Mouse (Mus musculus) MEL (cell line): ENCODE data around the gene Vamp2. TPM values are rescaled to one million over a fixed set of nuclear protein-coding genes. Genes with fewer than 3 reads are reported as not detected.

Source experiments
- DNase-seq: peaks from one replicate; pipeline ENCODE4 v3.0.0; 2011; ENCODE audit warnings: low read depth, low spot score
- H3K27ac ChIP-seq: 2 replicates; pipeline ENCODE4 v1.5.1; 2012; ENCODE audit warnings: low read depth, mild to moderate bottlenecking, control low read depth, low read length, moderate library complexity; ENCODE audit not compliant: control insufficient read depth
- H3K27me3 ChIP-seq, 2 experiments: fragments of 150-350 bp in 1 of 2; sonication (generic) in 1 of 2; 2 replicates each; pipeline ENCODE4 v1.6.1; 2012; ENCODE audit warnings: low read length in 2 of 2, mild to moderate bottlenecking in 2 of 2, improper control_type of control experiment in 1 of 2, moderate library complexity in 1 of 2; ENCODE audit not compliant: insufficient read depth in 2 of 2, control insufficient read depth in 1 of 2
- H3K36me3 ChIP-seq, 2 experiments: 2 replicates each; pipeline ENCODE4 v1.6.1; 2012 to 2014; ENCODE audit warnings: low read length in 2 of 2, improper control_type of control experiment in 1 of 2, inconsistent platforms in 1 of 2, mild to moderate bottlenecking in 1 of 2; ENCODE audit not compliant: insufficient read depth in 2 of 2, control insufficient read depth in 1 of 2
- H3K4me1 ChIP-seq, 2 experiments: fragments of 150-350 bp in 1 of 2; sonication (generic) in 1 of 2; 2 replicates each; pipeline ENCODE4 v1.6.1; 2012; ENCODE audit warnings: low read length in 2 of 2, improper control_type of control experiment in 1 of 2, mild to moderate bottlenecking in 1 of 2; ENCODE audit not compliant: insufficient read depth in 2 of 2, control insufficient read depth in 1 of 2
- H3K4me3 ChIP-seq, 2 experiments: fragments of 150-350 bp in 1 of 2; sonication (generic) in 1 of 2; 2 replicates each; pipeline ENCODE4 v1.5.1; 2012; ENCODE audit warnings: low read depth in 2 of 2, low read length in 2 of 2, mild to moderate bottlenecking in 2 of 2, moderate library complexity in 2 of 2, control low read depth in 1 of 2, improper control_type of control experiment in 1 of 2; ENCODE audit not compliant: control insufficient read depth in 1 of 2, insufficient read depth in 1 of 2
- H3K79me2 ChIP-seq: 2 replicates; pipeline ENCODE4 v1.6.1; 2012; ENCODE audit warnings: mild to moderate bottlenecking, low read length, moderate library complexity; ENCODE audit not compliant: control insufficient read depth, poor library complexity, insufficient read depth
- H3K9ac ChIP-seq: 2 replicates; pipeline ENCODE4 v1.6.1; 2012; ENCODE audit warnings: low read depth, mild to moderate bottlenecking, control low read depth, low read length, moderate library complexity; ENCODE audit not compliant: control insufficient read depth, poor library complexity, severe bottlenecking
- H3K9me3 ChIP-seq: fragments of 150-350 bp; sonication (generic); replicated peaks from 2 replicates; pipeline ENCODE4 v1.6.1; 2012; ENCODE audit warnings: mild to moderate bottlenecking, low read length, improper control_type of control experiment, moderate library complexity; ENCODE audit not compliant: insufficient read depth
- BHLHE40 ChIP-seq: IDR thresholded peaks from 2 replicates; pipeline ENCODE4 v1.6.1; 2012; ENCODE audit warnings: low read depth, mild to moderate bottlenecking, inconsistent platforms, low read length, improper control_type of control experiment, borderline replicate concordance
- CHD1 ChIP-seq: IDR thresholded peaks from 2 replicates; pipeline ENCODE4 v1.6.1; 2012; ENCODE audit warnings: low read depth, mild to moderate bottlenecking, inconsistent platforms, low read length, improper control_type of control experiment
- CTCF ChIP-seq, 3 experiments: IDR thresholded peaks in 2 of 3; conservative IDR thresholded peaks in 1 of 3; 2 replicates each; pipeline ENCODE4 v1.5.1; 2011 to 2012; ENCODE audit warnings: low read length in 3 of 3, low read depth in 2 of 3, mild to moderate bottlenecking in 2 of 3, improper control_type of control experiment in 1 of 3, inconsistent platforms in 1 of 3, mixed read lengths in 1 of 3, moderate library complexity in 1 of 3; ENCODE audit not compliant: control insufficient read depth in 1 of 3, insufficient read depth in 1 of 3, poor library complexity in 1 of 3, severe bottlenecking in 1 of 3
- E2F4 ChIP-seq: IDR thresholded peaks from 2 replicates; pipeline ENCODE4 v1.6.1; 2011; ENCODE audit warnings: low read depth, low read length, improper control_type of control experiment, borderline replicate concordance
- EP300 ChIP-seq, 2 experiments: IDR thresholded peaks; 2 replicates each; pipeline ENCODE4 v1.6.1; 2011; ENCODE audit warnings: improper control_type of control experiment in 2 of 2, low read length in 2 of 2, low read depth in 1 of 2, mild to moderate bottlenecking in 1 of 2
- ETS1 ChIP-seq: IDR thresholded peaks from 2 replicates; pipeline ENCODE4 v1.6.1; 2012; ENCODE audit warnings: low read depth, mild to moderate bottlenecking, inconsistent platforms, low read length, improper control_type of control experiment, moderate library complexity
- HCFC1 ChIP-seq: IDR thresholded peaks from 2 replicates; pipeline ENCODE4 v1.6.1; 2012; ENCODE audit warnings: low read depth, mild to moderate bottlenecking, inconsistent platforms, low read length, improper control_type of control experiment, moderate library complexity
- JUND ChIP-seq: IDR thresholded peaks from 2 replicates; pipeline ENCODE4 v1.6.1; 2011; ENCODE audit warnings: low read depth, mild to moderate bottlenecking, improper control_type of control experiment, low read length
- MAX ChIP-seq: IDR thresholded peaks from 2 replicates; pipeline ENCODE4 v1.6.1; 2011; ENCODE audit warnings: low read length, improper control_type of control experiment
- MAZ ChIP-seq: IDR thresholded peaks from 2 replicates; pipeline ENCODE4 v1.6.1; 2012; ENCODE audit warnings: low read depth, mild to moderate bottlenecking, inconsistent platforms, low read length, improper control_type of control experiment
- MEF2A ChIP-seq: IDR thresholded peaks from 2 replicates; pipeline ENCODE4 v1.6.1; 2014; ENCODE audit warnings: low read depth, mild to moderate bottlenecking, inconsistent platforms, low read length, improper control_type of control experiment; ENCODE audit not compliant: poor library complexity, insufficient replicate concordance, severe bottlenecking; ENCODE audit errors: extremely low read depth
- MXI1 ChIP-seq: IDR thresholded peaks from 2 replicates; pipeline ENCODE4 v1.6.1; 2011; ENCODE audit warnings: mild to moderate bottlenecking, low read depth, low read length, improper control_type of control experiment
- MYC ChIP-seq: IDR thresholded peaks from 2 replicates; pipeline ENCODE4 v1.6.1; 2011; ENCODE audit warnings: low read depth, mild to moderate bottlenecking, low read length, improper control_type of control experiment, moderate library complexity
- NRF1 ChIP-seq: IDR thresholded peaks from 2 replicates; pipeline ENCODE4 v1.6.1; 2014; ENCODE audit warnings: low read depth, mild to moderate bottlenecking, inconsistent platforms, low read length, improper control_type of control experiment, moderate library complexity; ENCODE audit not compliant: poor library complexity, insufficient read depth, severe bottlenecking
- POLR2A ChIP-seq, 2 experiments: IDR thresholded peaks; 2 replicates each; pipeline ENCODE4 v1.6.1; 2011 to 2012; ENCODE audit warnings: low read length in 2 of 2, mild to moderate bottlenecking in 2 of 2, control low read depth in 1 of 2, improper control_type of control experiment in 1 of 2, low read depth in 1 of 2, moderate library complexity in 1 of 2; ENCODE audit not compliant: control insufficient read depth in 1 of 2, insufficient read depth in 1 of 2, poor library complexity in 1 of 2
- POLR2AphosphoS2 ChIP-seq: IDR thresholded peaks from 2 replicates; pipeline ENCODE4 v1.6.1; 2011; ENCODE audit warnings: low read length, improper control_type of control experiment
- POLR2AphosphoS5 ChIP-seq: IDR thresholded peaks from 2 replicates; pipeline ENCODE4 v1.6.1; 2012; ENCODE audit warnings: low read depth, borderline replicate concordance, mild to moderate bottlenecking, inconsistent platforms, low read length, moderate library complexity, mixed read lengths
- RCOR1 ChIP-seq: IDR thresholded peaks from 2 replicates; pipeline ENCODE4 v1.6.1; 2012; ENCODE audit warnings: low read depth, mild to moderate bottlenecking, inconsistent platforms, low read length, improper control_type of control experiment
- SIN3A ChIP-seq: IDR thresholded peaks from 2 replicates; pipeline ENCODE4 v1.6.1; 2012; ENCODE audit warnings: low read length, improper control_type of control experiment, inconsistent platforms
- TAL1 ChIP-seq: IDR thresholded peaks from 2 replicates; pipeline ENCODE4 v1.6.1; 2012; ENCODE audit warnings: mild to moderate bottlenecking, inconsistent platforms, low read length, moderate library complexity, mixed read lengths
- TBP ChIP-seq: IDR thresholded peaks from 2 replicates; pipeline ENCODE4 v1.8.0; 2011; ENCODE audit warnings: low read depth, low read length, improper control_type of control experiment
- TCF12 ChIP-seq: IDR thresholded peaks from 2 replicates; pipeline ENCODE4 v1.6.1; 2014; ENCODE audit warnings: low read depth, mild to moderate bottlenecking, inconsistent platforms, low read length, improper control_type of control experiment, moderate library complexity
- UBTF ChIP-seq: IDR thresholded peaks from 2 replicates; pipeline ENCODE4 v1.6.1; 2012; ENCODE audit warnings: low read depth, mild to moderate bottlenecking, inconsistent platforms, low read length, improper control_type of control experiment, moderate library complexity, borderline replicate concordance; ENCODE audit not compliant: insufficient read depth
- USF1 ChIP-seq: IDR thresholded peaks from 2 replicates; pipeline ENCODE4 v1.6.1; 2014; ENCODE audit warnings: low read depth, mild to moderate bottlenecking, inconsistent platforms, low read length, improper control_type of control experiment, moderate library complexity
- polyA plus RNA-seq, 2 experiments: library from polyadenylated mRNA; stranded (reverse) in 1 of 2; unstranded in 1 of 2; fragments of >175 nt in 1 of 2; fragments of >200 nt in 1 of 2; gene quantifications; 2 replicates each; pipeline versions ENCODE4 v1.2.1 to v1.2.4; 2012; ENCODE audit warnings: low replicate concordance in 2 of 2, low read depth in 1 of 2; ENCODE audit not compliant: insufficient read length in 2 of 2, insufficient read depth in 1 of 2, missing spikeins in 1 of 2
- total RNA-seq: library from RNA; depleted of rRNA; stranded (reverse); fragments of 300-350 nt; gene quantifications from 2 replicates; pipeline ENCODE4 v1.2.3, GENCODE M21; 2012

Vamp2 gene
- total and polyA plus RNA-seq, 3 experiments = 3.3 to 28.9 TPM; not detected in 1

DNA sequence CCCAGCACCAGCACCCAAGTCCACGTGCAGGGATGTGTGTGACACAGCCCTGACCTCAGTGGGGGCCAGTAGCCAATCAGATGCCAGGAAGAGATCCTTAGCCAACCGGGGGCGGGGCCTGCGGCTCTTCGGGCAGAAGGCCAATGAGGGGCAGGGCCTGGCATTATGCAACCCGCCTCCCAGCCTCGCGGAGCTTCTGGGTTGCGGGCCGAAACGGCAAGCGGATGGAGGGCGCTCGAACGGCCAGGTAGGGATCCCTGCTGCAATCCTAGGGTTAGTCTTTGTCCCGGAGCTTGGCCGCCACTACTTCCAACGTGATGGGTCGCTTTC is 10.4 kb downstream of the Vamp2 start:
- peak overlapping the region; percentile 68 for H3K9ac ChIP-seq
- peak; percentile 98 for DNase-seq
- H3K36me3 ChIP-seq = peaks cover 0 to 13% of the 10 kb centered on the region in 2 experiments; a peak in 2 of 4 replicates
- peaks cover 17% of the 10 kb centered on the region for H3K79me2 ChIP-seq
- H3K4me3 ChIP-seq = peak overlapping the region; percentile 63 to 86
- H3K9me3 ChIP-seq = no peaks in the 10 kb centered on the region
- peak overlapping the region; percentile 70 for H3K27ac ChIP-seq
- TF ChIP-seq MAZ (0 out of 2 replicates have a peak, but pooled peaks have one; percentile 51), UBTF (0 out of 2 replicates have a peak, but pooled peaks have one; percentile 29), MYC (peak; percentile 92), POLR2AphosphoS2 (no peak; the same call in 1 of the 2 replicates), MAX (peak; percentile 97), CTCF (IDR thresholded peaks at IDR 0.05 in 2 of 3, conservative IDR thresholded peaks at IDR 0.05 in 1 of 3; ENCODE audit: control insufficient read depth in 1 of 3, insufficient read depth in 1 of 3, low read depth in 2 of 3, low read length in 3 of 3, poor library complexity in 1 of 3, severe bottlenecking in 1 of 3) (peak in 1 of 3 experiments; percentile 19; a peak in 1 of 6 replicates), ETS1 (peak; percentile 82), POLR2A (IDR thresholded peaks at IDR 0.05; ENCODE audit: control insufficient read depth in 1 of 2, insufficient read depth in 1 of 2, low read depth in 1 of 2, low read length in 2 of 2, poor library complexity in 1 of 2) (peak in 1 of 2 experiments; percentile 46; a peak in 1 of 4 replicates), HCFC1 (peak; percentile 46), NRF1 (peak; percentile 24; the same call in 1 of the 2 replicates), SIN3A (peak; percentile 97), TBP (no peak; the same call in 1 of the 2 replicates), JUND (no peak), BHLHE40 (peak; percentile 87), E2F4 (no peak), MXI1 (peak; percentile 99), TCF12 (0 out of 2 replicates have a peak, but pooled peaks have one; percentile 18), MEF2A (no peak), USF1 (peak; percentile 75)
- no peaks in the 10 kb centered on the region for H3K27me3 ChIP-seq
- H3K4me1 ChIP-seq = peaks cover 17 to 21% of the 10 kb centered on the region in 2 experiments

DNA sequence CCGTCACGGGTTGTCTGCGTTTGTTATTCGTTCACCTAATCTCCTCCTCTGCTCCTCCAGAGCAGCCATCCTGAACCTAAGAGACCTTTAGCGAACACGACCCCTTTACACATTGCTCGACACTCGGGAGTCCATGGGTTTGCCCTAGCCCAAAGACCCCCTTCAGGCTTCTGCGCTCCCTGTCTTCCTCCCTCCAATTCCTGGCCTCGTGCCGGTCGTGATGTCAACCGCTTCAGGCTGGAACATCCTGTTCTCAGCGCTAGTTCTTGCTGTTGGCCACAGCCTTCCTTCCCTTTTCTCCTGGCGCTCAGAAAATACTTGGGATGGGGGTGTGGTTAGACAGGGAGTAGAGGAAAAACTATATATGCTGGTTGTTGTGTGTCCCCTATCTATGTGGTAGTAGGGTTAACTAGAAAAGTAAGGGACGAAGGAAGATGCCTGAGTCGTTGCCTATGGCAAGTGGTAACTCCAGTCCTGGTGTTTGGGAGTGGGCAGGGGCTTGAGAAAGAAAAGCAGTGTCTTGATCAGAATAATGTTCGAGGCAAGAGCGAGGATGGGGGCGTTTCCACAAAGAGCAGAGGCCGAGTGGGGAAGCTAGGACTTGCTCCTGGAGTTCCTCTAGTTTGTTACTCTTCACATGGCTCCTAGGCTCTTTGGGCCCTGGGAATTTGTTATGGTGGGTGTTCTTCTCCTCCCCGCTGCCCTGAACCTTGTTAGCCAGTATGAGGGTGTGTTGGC is 11.1 kb downstream of the Vamp2 start:
- Histone ChIP-seq H3K79me2 (peaks cover 17% of the 10 kb centered on the region), H3K27me3 (no peaks in the 10 kb centered on the region), H3K4me1 (peaks cover 17 to 21% of the 10 kb centered on the region in 2 experiments), H3K9ac (peak overlapping the region; percentile 68), H3K9me3 (no peaks in the 10 kb centered on the region), H3K27ac (peak overlapping the region; percentile 70), H3K36me3 (peaks cover 0 to 12% of the 10 kb centered on the region in 2 experiments; a peak in 2 of 4 replicates), H3K4me3 (peak overlapping the region; percentile 63 to 86)
- no peak for DNase-seq
- TF ChIP-seq USF1 (0 out of 2 replicates have a peak, but pooled peaks have one; percentile 10), UBTF (no peak), E2F4 (no peak), MAX (peak; percentile 44; the same call in 1 of the 2 replicates), EP300 (IDR thresholded peaks at IDR 0.05; ENCODE audit: low read depth in 1 of 2, low read length in 2 of 2) (0 out of 4 replicates have a peak, but pooled peaks have one; percentile 11 to 16), MYC (0 out of 2 replicates have a peak, but pooled peaks have one; percentile 31), POLR2AphosphoS5 (no peak), RCOR1 (peak; percentile 24; the same call in 1 of the 2 replicates), CHD1 (peak; percentile 88; the same call in 1 of the 2 replicates), MAZ (0 out of 2 replicates have a peak, but pooled peaks have one; percentile 13), ETS1 (peak; percentile 28; the same call in 1 of the 2 replicates), TAL1 (no peak), TBP (no peak)
- TF ChIP-seq, all 39 proteins: peak for 8
